Mouse (Mus musculus) right cerebral cortex, postnatal 25 days (tissue): ENCODE results near the gene Dnttip1.
"Not testable (repeated sequence)": the region's sequence is repeated elsewhere in the genome, so short reads cannot be mapped to it uniquely, and the experiment has no call there.

ENCODE experiments used
- DNase-seq: peaks from one replicate; pipeline ENCODE4 v3.0.0; 2022

Dnttip1 gene

GRCm38 (mm10) chr2:164784869-164785420, 39.2 kb downstream of the Dnttip1 start:
- no peak for DNase-seq

GRCm38 (mm10) chr2:164785481-164786387, 40.0 kb downstream of the Dnttip1 start, which contains the start of gene Snx21:
Gene Snx21, plus strand, starts transcription at chr2:164785823.
- peak; percentile 87 for DNase-seq

- DNase-seq = no peak
Observed at GRCm38 (mm10) chr2:164786388-164786885, 40.7 kb downstream of the Dnttip1 start.

- no peak for DNase-seq
Observed at GRCm38 (mm10) chr2:164787032-164787431, 41.2 kb downstream of the Dnttip1 start.

GRCm38 (mm10) chr2:164787779-164788178, 42.0 kb downstream of the Dnttip1 start:
- no peak for DNase-seq

GRCm38 (mm10) chr2:164788411-164788810, 42.6 kb downstream of the Dnttip1 start:
- DNase-seq = no peak

- DNase-seq = no peak
Observed at GRCm38 (mm10) chr2:164790451-164790850, 44.7 kb downstream of the Dnttip1 start.

GRCm38 (mm10) chr2:164791841-164792261, 46.1 kb downstream of the Dnttip1 start:
- DNase-seq = no peak

GRCm38 (mm10) chr2:164792400-164793190, 46.8 kb downstream of the Dnttip1 start:
- DNase-seq = no peak

- DNase-seq = no peak
Observed at GRCm38 (mm10) chr2:164793236-164793635, 47.5 kb downstream of the Dnttip1 start.

- no peak for DNase-seq
Observed at GRCm38 (mm10) chr2:164793772-164794171, 48.0 kb downstream of the Dnttip1 start.

GRCm38 (mm10) chr2:164794293-164794692, 48.5 kb downstream of the Dnttip1 start:
- peak; percentile 73 for DNase-seq

- no peak for DNase-seq
Observed at GRCm38 (mm10) chr2:164795868-164796267, 50.1 kb downstream of the Dnttip1 start.

- not testable (repeated sequence) for DNase-seq
Observed at GRCm38 (mm10) chr2:164798554-164798953, 52.8 kb downstream of the Dnttip1 start.

GRCm38 (mm10) chr2:164800252-164801004, 54.6 kb downstream of the Dnttip1 start:
- DNase-seq = no peak

GRCm38 (mm10) chr2:164803201-164803920, 57.6 kb downstream of the Dnttip1 start:
- no peak for DNase-seq

GRCm38 (mm10) chr2:164803921-164804313, 58.1 kb downstream of the Dnttip1 start:
- no peak for DNase-seq

- DNase-seq = peak; percentile 97
Observed at GRCm38 (mm10) chr2:164804533-164805331, 58.9 kb downstream of the Dnttip1 start, which contains the start of the genes Acot8 and Zswim3. Gene Acot8, minus strand, starts transcription at chr2:164804882. Gene Zswim3, plus strand, starts transcription at chr2:164805098.

GRCm38 (mm10) chr2:164805332-164805718, 59.5 kb downstream of the Dnttip1 start:
- no peak for DNase-seq

GRCm38 (mm10) chr2:164806614-164807013, 60.8 kb downstream of the Dnttip1 start:
- DNase-seq = no peak

- no peak for DNase-seq
Observed at GRCm38 (mm10) chr2:164813557-164813956, 67.8 kb downstream of the Dnttip1 start.
